Mouse (Mus musculus) embryonic facial prominence, embryonic 10.5 days (tissue): ENCODE measurements around the gene Padi1. TPM values are rescaled to one million over a fixed set of nuclear protein-coding genes. Genes with fewer than 3 reads are reported as not detected.

Source experiments
- DNase-seq: peaks from one replicate; pipeline ENCODE4 v3.0.0-alpha.2; 2017; ENCODE audit warnings: low spot score
- H3K27ac ChIP-seq: fragments of 300-500 bp; sonication (generic); replicated peaks from 2 replicates; pipeline ENCODE4 v1.5.1; 2016; ENCODE audit warnings: mild to moderate bottlenecking
- H3K27me3 ChIP-seq: fragments of 300-500 bp; sonication (generic); replicated peaks from 2 replicates; pipeline ENCODE4 v1.6.1; 2016; ENCODE audit warnings: low read depth, mild to moderate bottlenecking; ENCODE audit not compliant: poor library complexity, severe bottlenecking
- H3K36me3 ChIP-seq: fragments of 300-500 bp; sonication (generic); replicated peaks from 2 replicates; pipeline ENCODE4 v1.6.1; 2016; ENCODE audit warnings: mild to moderate bottlenecking, moderate library complexity
- H3K4me1 ChIP-seq: fragments of 300-500 bp; sonication (generic); 2 replicates; pipeline ENCODE4 v1.6.1; 2016
- H3K4me3 ChIP-seq: fragments of 300-500 bp; sonication (generic); 2 replicates; pipeline ENCODE4 v1.5.1; 2016; ENCODE audit warnings: mild to moderate bottlenecking, moderate library complexity
- H3K9me3 ChIP-seq: fragments of 300-500 bp; sonication (generic); 2 replicates; pipeline ENCODE4 v1.6.1; 2016; ENCODE audit warnings: mild to moderate bottlenecking
- WGBS: fragments of 180-500 bp; shearing (Covaris S2); methylation state at CpG from one replicate; pipeline ENCODE4 v1.1.7; 2016; 5-methylcytosine and 5-hydroxymethylcytosine counted together
- polyA plus RNA-seq: library from polyadenylated mRNA; unstranded; fragments of >200 nt; fragmentation: Nextera tagmentation; extraction: Ambion mirVana; gene quantifications from 2 replicates; pipeline ENCODE4 v1.2.1, GENCODE M21; 2016

Gene Padi1
- polyA plus RNA-seq, 1 experiment from 2014 or later: 0.22 TPM

DNA sequence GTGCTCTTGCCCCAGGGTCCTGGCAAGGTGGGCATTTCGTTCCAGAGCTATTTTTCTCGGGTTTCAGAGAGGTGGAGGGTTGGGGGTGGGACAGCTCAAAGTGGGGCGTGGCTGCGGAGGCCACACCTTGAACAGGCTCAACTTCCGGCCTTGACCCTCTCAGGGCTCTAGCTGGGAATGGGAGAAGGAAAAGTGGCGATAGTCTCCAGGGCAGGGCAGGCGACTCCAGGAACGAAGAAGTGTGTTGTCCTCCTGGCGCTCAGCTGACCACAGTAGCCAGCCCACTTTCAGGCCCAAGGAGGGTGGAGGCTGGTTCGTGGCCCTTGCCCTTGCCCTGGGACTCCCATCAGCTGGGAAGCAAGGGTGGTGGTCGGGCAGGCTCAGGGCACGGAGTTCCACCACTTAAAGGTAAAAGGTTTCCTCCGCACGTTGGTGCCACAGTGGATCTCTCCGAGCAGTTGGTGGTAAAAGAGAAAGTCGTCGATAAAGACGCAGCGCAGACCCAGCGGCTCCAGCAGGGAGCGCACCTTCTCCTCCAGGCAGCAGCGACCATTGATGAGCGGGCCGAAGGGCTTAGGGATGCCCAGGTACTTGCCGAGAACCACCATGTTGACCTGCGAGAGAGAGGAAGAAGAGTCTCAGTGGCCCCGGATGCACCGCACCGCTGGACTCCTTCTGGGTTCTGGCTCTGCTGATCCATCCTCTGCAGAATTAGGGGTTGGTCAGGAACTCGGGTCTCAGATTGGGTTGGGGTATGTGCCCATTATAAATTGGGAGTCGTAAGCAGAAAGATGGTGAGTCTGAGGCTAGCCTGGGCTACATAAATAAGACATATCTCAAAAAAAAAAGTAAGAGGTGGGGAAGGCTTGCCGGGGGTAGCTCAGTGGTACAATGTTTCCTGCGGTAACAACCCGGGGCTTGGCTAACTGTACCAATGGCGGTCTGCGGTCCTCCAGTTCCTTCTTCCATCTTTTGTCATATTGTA lies 31.0 kb downstream of the Padi1 start:
- peak overlapping the region; percentile 70 for H3K27ac ChIP-seq
- 25% methylated on average over 36 of the region's 36 CpGs for WGBS
- H3K4me1 ChIP-seq: peaks cover 60% of the 10 kb centered on the region
- H3K36me3 ChIP-seq: no peaks in the 10 kb centered on the region
- peaks cover 24% of the 10 kb centered on the region for H3K27me3 ChIP-seq
- peak overlapping the region; percentile 54 for H3K4me3 ChIP-seq
- H3K9me3 ChIP-seq: 0 out of 2 replicates have a peak, but pooled peaks cover 4% of the 10 kb centered on the region
- peak; percentile 70 for DNase-seq

DNA sequence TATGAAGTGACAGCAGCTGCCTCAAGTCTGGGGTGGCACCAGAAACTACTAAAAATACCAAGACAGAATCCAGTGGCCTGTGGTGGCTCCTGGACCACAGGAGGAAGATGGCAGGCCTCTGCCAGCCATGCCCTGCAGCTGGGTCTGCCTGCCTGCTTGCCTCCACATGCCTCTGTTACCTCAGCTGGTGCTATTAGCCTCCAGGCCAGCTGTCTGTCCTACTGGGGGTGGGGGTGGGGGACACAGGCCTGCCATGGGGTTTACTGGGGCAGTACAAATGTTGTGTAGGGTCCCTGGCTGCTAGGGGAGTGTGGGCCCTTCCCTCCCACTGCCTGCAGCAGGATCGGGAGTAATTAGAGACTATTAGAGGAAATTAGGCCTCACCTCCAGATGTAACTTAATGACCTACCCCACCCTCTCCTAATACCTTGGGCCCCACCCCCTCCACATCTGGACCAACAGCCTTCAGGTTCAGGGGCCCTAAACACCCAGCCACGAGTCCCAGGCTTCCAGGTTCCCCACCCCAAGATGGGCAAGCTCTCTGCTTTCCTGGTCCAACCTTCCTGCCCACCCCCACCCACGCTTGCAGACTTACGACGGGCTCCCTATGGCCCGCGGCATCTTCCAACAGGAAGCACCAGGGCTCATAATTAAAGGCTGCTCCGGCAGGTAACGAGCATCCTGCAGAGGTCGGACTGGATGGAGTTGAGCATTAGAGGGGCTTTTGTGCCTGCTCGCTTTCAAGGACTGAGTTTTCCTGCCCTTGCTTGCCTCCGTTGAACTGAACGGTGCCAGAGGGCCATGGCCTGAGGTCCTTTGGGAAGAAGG lies 32.0 kb downstream of the Padi1 start:
- peaks cover 60% of the 10 kb centered on the region for H3K4me1 ChIP-seq
- 0 out of 2 replicates have a peak, but pooled peaks cover 4% of the 10 kb centered on the region for H3K9me3 ChIP-seq
- peak; percentile 54 for DNase-seq
- WGBS: 9% methylated on average over 13 of the region's 13 CpGs
- H3K4me3 ChIP-seq: peak overlapping the region; percentile 54
- H3K27ac ChIP-seq: peak overlapping the region; percentile 70
- peaks cover 29% of the 10 kb centered on the region for H3K27me3 ChIP-seq
- no peaks in the 10 kb centered on the region for H3K36me3 ChIP-seq

DNA sequence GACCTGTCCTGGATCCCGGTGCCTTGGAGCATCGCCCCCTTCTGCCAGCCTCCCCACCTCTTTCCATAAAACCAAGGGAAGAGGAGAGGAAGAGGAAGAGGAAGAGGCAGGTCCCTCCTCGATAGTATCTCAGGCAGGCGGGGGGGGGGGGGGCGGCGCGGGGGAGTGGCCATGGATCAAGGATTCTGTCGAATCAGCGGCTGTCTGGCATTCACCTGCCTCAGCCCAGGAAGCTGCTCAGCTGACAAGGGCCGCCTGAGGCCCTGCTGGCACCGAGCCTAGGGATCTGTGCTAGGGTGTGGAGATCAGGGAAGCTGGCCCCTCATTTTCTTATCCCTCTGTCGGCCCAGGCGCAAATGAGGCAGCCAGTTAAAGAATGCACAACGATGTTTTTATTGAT lies 33.0 kb downstream of the Padi1 start:
- no peaks in the 10 kb centered on the region for H3K36me3 ChIP-seq
- H3K4me3 ChIP-seq: no peak overlapping the region
- DNase-seq: no peak
- H3K27me3 ChIP-seq: peaks cover 31% of the 10 kb centered on the region
- H3K27ac ChIP-seq: 0 out of 2 replicates have a peak overlapping the region, but pooled peaks have one; percentile 70
- peaks cover 60% of the 10 kb centered on the region for H3K4me1 ChIP-seq
- H3K9me3 ChIP-seq: 0 out of 2 replicates have a peak, but pooled peaks cover 2% of the 10 kb centered on the region
- WGBS: 35% methylated on average over 14 of the region's 14 CpGs

DNA sequence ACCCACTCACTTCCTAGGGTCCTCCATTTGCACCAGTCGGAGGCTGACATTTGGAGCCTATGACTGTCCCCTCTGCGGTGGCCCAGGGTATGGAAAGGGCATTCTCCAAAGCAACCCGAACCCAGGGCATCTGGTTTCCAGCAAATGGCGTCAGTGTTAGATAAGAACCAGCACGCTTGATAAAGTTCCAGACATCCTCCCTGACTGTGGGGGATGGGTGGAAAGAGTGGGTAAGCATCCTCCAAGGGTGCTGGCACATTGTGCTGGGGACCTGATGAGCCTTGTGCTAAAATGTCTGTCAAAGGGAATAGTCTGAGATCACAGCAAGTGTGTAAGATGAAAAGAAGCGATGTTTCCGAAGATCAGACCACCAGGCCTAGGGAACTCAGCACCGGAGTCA lies 33.4 kb downstream of the Padi1 start:
- Histone ChIP-seq H3K4me1 (peaks cover 60% of the 10 kb centered on the region), H3K36me3 (no peaks in the 10 kb centered on the region), H3K27me3 (peaks cover 31% of the 10 kb centered on the region), H3K4me3 (no peak overlapping the region), H3K9me3 (no peaks in the 10 kb centered on the region), H3K27ac (0 out of 2 replicates have a peak overlapping the region, but pooled peaks have one; percentile 14)
- DNase-seq: no peak
- 71% methylated on average over 8 of the region's 8 CpGs for WGBS

DNA sequence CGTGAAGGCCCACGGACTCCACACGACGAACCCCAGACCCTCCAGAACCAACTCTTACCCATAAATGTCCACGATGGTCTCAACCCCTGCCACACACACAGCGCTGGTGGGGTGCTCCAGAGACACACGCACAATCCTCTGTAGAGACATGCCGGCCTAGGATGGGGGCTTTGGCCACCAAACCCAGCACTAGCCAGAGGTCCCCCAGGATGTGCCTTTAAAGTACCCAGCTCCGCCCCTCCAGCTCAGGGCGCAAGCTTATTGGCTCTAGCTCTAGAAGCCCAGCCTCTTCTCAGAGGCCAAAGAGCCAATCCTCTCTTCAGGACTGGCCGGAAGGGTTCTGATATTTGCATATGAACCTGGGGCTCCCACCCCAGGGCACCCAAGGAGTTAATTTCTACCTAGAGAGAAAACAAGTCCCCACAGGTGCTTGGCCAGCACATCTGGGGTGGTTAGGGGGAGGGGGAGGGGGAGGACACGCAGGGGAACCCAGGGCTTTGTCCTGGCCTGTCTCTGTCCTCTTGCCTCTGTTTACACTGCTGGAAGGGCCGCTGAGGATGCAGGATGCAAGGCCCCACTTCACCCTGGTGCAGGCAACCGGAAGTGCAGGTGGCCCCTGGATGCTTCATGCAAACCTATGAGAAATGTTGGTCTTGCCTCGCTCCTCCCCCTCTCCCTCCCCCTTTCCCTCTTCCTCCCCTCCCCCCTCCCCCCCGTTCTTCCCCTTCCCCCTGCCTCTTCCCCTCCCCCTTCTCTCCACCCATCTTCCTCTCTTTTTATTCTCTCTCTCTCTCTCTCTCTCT lies 34.9 kb downstream of the Padi1 start, which contains the start of gene Padi3:
Gene Padi3 (minus strand): TSS at position 191 of the 803 bp plus-strand sequence.
- H3K4me3 ChIP-seq: no peak within 1 kb of the TSS
- peak within 1 kb of the TSS; percentile 5; the same call in 1 of the 2 replicates for H3K27ac ChIP-seq
- DNase-seq: peak; percentile 41
- peaks cover 34% of the 10 kb centered on the region for H3K27me3 ChIP-seq
- H3K36me3 ChIP-seq: no peaks in the 10 kb centered on the region
- H3K4me1 ChIP-seq: peaks cover 45% of the 10 kb centered on the region
- WGBS: 72% methylated on average over 16 of the region's 16 CpGs
- no peaks in the 10 kb centered on the region for H3K9me3 ChIP-seq

DNA sequence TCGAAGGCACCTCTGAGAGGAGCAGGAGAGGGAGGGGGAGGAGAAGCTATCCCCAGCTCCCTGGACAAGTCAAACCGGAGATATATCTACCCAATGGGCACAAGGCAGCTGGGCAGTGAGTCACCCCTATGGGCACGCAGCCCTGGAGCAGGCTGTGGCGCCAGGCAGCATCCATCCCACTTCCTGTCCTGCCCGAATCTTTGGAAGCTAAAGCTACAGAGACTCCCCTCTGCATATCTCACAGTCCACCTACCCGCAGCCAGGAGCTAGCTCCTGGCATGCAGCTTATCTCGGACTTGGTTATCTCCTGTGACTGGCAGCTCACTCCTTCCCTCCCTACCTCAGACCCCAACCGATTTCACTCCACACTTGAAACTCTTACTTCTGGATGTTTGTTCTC lies 36.5 kb downstream of the Padi1 start:
- Histone ChIP-seq H3K36me3 (no peaks in the 10 kb centered on the region), H3K4me1 (peaks cover 36% of the 10 kb centered on the region), H3K27ac (no peak overlapping the region), H3K9me3 (no peaks in the 10 kb centered on the region), H3K4me3 (no peak overlapping the region), H3K27me3 (peaks cover 24% of the 10 kb centered on the region)
- 80% methylated on average over 8 of the region's 8 CpGs for WGBS
- no peak for DNase-seq

DNA sequence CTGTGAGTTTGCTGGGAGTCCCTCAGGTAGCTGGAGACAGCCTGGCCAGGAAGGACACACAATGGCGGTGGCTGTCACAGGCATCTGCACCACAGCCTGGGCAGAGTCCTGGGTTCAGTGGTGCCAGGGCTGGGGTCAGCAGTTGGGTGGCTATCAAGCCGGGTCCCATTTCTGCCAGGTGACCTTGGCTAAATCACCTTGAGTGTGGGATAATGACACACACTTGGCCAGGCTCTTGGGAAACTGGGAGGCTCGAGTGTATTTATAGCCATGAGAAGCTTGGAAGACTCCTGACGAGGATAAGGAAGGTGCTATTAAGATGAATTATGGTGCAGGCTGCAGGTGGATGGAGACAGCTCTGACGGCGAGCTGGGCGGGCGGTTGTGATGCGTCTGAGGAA lies 41.0 kb downstream of the Padi1 start:
- no peak for DNase-seq
- no peak overlapping the region for H3K4me3 ChIP-seq
- no peaks in the 10 kb centered on the region for H3K9me3 ChIP-seq
- no peaks in the 10 kb centered on the region for H3K4me1 ChIP-seq
- H3K27me3 ChIP-seq: peaks cover 10% of the 10 kb centered on the region; the same call in 1 of the 2 replicates
- H3K27ac ChIP-seq: no peak overlapping the region
- no peaks in the 10 kb centered on the region for H3K36me3 ChIP-seq
- 89% methylated on average over 9 of the region's 9 CpGs for WGBS

DNA sequence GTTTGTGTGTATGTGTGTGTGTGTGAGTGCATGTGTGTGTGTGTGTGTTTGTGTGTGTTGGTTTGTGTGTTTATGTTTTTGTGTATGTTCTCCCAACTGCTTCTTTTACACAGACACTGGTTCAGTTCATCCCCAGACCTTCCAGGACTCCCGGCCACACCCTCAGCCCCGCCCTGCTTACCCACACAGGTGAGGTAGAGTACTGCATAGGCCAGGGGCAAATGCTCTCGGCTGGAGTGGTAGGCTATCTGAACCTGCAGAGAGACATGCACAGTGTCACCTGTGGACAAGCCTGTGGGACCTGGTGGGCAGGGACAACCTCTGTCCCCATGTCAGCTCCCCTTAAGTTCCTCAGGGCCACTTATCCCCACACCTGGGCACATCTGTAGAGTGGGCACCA lies 44.2 kb downstream of the Padi1 start:
- 0 out of 2 replicates have a peak, but pooled peaks cover 3% of the 10 kb centered on the region for H3K27me3 ChIP-seq
- no peak overlapping the region for H3K4me3 ChIP-seq
- no peak for DNase-seq
- WGBS: 69% methylated on average over 3 of the region's 3 CpGs
- H3K9me3 ChIP-seq: no peaks in the 10 kb centered on the region
- no peaks in the 10 kb centered on the region for H3K36me3 ChIP-seq
- no peak overlapping the region for H3K27ac ChIP-seq
- H3K4me1 ChIP-seq: no peaks in the 10 kb centered on the region

DNA sequence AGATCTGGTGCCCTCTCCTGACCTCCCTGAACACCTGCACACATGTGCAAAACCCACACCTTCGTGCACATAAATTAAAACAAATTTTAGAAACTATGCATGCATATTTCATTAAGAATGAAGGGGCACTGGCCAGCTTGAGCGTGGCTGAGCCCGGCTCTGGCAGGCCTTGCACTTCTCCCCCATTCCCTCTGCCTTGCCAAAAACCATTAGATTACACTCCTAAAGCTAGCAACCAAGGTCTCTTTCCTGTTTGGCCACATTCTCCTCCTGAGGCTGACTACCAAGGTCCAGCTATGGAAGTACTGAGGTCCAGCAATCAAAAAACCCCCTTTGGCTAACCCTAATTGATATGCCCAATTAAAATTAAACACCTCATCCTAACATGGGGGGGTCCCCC lies 48.8 kb downstream of the Padi1 start:
- Histone ChIP-seq H3K4me3 (no peak overlapping the region), H3K27me3 (no peaks in the 10 kb centered on the region), H3K9me3 (no peaks in the 10 kb centered on the region), H3K27ac (no peak overlapping the region), H3K36me3 (no peaks in the 10 kb centered on the region), H3K4me1 (no peaks in the 10 kb centered on the region)
- no peak for DNase-seq
- WGBS: 80% methylated on average over 3 of the region's 3 CpGs

DNA sequence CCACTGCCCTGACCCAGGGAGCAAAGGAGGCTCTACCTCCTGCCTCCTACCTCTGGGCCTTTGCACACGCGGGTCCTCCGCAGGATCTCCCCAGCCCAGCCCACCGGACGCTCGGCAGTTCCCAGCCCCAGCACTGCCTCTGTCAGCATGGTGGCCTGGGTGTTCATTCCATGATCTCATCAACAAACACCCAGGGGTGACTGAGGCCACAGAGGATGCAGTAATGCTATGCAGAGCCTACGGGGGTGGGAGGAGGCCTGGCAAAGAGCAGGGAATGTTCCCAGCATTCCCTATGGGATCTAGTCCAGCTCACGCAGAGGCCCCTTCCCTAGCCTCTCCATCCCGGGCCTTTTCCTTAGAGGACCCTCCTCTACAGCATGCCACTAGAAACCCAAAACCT lies 50.9 kb downstream of the Padi1 start:
- Histone ChIP-seq H3K9me3 (no peaks in the 10 kb centered on the region), H3K27ac (no peak overlapping the region), H3K36me3 (no peaks in the 10 kb centered on the region), H3K4me3 (no peak overlapping the region), H3K4me1 (peaks cover 8% of the 10 kb centered on the region; the same call in 1 of the 2 replicates), H3K27me3 (no peaks in the 10 kb centered on the region)
- no peak for DNase-seq
- 87% methylated on average over 9 of the region's 9 CpGs for WGBS

DNA sequence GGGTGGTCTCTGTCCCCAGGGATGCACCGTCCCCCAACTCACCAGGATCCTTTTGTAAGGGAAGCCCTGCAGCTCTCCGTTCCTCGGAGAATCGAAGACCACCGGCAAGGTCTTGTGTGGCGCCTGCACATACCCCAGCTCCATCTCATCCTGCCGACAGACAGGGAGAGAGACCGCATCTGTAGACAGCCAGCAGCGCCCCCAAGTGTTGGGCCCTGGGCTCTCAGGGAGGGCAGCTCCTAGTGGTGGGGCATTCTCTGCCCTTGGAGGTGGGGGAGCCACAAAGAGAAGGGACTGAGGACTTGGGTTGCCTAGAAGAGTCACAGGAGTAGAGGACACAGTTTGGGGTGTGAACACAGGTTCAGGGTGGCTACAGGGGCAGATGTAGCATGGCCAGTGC lies 51.8 kb downstream of the Padi1 start:
- DNase-seq: no peak
- Histone ChIP-seq H3K4me3 (no peak overlapping the region), H3K4me1 (peaks cover 14% of the 10 kb centered on the region; the same call in 1 of the 2 replicates), H3K27ac (no peak overlapping the region), H3K9me3 (no peaks in the 10 kb centered on the region), H3K36me3 (no peaks in the 10 kb centered on the region), H3K27me3 (no peaks in the 10 kb centered on the region)
- 49% methylated on average over 9 of the region's 9 CpGs for WGBS

DNA sequence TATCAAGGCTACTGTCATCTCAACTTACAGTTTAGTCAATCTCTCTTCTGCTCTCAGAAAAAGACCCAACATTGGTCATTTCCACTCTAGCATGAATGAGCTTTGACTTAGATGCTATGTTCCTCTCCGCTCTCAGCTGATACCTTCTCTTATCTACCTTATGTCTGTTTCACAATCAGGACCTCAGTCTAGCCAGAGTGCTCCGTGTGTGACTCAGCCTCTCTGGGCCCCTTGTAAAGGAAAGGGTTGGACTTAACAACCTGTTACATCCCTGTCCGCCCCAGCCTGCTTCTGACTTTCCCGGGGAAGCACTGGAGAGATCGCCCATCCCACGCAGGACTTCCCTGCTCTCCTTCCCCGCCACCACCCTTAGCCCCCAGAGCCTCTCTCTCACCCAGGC lies 53.0 kb downstream of the Padi1 start:
- 89% methylated on average over 7 of the region's 7 CpGs for WGBS
- DNase-seq: no peak
- no peaks in the 10 kb centered on the region for H3K36me3 ChIP-seq

More for the DNA sequence above, 53.0 kb downstream of the Padi1 start:
- Histone ChIP-seq H3K27ac (no peak overlapping the region), H3K4me3 (no peak overlapping the region), H3K4me1 (peaks cover 14% of the 10 kb centered on the region; the same call in 1 of the 2 replicates), H3K9me3 (no peaks in the 10 kb centered on the region), H3K27me3 (no peaks in the 10 kb centered on the region)
